Mouse (Mus musculus): ENCODE results near the gene Vmn1r85. TPM values are rescaled to one million over a fixed set of nuclear protein-coding genes. Genes with fewer than 3 reads are reported as not detected.

Gene Vmn1r85
- total RNA-seq, 2 experiments from 2014 or later = not detected

DNA sequence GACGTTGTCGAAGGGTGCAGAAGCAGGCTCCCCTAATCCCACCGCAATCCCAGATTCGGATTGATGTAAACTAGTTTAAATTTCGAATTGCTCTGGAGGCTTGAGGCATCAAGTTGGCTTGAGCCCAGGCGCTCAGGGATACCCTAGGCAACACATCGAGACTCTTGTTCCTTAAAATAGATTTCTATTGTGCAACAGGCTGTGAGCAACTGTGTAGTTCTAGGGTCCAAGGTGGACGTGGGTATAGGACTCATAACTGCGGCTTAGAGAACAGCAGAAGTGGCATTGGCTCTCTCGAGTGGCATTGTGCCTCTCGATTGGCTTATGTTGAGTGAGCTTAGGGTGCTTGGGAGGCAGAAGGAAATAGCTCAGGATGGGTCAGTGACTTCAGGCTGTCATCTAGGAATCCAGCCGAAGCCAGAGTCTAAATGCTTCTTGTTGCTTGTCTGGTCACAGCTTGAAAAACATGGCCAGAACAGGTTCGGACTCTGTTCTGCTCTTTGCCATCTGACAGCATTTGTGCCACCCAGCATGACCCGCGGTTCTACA is 56.3 kb downstream of the Vmn1r85 start:
- DNase-seq (ENCODE audit: low spot score in 2 of 2) = no peak

DNA sequence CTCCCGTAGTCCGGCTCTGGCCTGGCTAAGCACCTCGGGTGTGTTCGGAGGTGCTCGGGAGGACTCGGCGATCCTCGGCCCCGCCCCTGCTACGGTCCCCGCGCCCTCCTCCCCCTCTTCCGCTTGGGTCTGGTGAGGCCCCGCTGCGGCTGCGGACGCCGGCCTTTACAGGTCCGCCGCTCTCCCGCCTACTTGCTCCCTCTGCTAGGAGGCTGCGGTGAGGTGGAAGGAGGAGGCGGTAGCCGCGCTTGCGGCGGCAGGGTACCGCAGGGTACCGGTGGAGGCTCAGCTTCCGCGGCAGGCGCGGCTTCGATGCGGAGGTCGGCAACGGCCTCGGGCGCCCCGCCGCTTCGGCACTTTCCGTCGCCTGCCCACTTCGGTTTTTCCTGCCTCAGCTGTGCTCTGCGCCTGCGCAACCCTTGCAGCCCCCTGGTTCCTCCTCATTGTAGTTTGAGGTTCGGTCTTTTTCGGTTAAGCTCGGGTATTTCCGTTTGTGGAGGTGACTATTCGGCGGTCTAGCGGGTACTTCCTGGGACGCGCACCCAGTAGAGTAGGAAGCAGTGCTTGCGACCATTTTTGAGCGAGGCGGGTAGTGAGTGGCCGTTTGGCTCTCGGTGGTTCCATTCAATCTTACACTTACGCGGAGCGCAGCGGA is 56.9 kb downstream of the Vmn1r85 start, which contains the start of gene Ube2m:
Gene Ube2m, minus strand, starts transcription at position 375 of the 655 bp plus-strand sequence.
- DNase-seq (ENCODE audit: low spot score in 2 of 2) = peak; percentile 100

DNA sequence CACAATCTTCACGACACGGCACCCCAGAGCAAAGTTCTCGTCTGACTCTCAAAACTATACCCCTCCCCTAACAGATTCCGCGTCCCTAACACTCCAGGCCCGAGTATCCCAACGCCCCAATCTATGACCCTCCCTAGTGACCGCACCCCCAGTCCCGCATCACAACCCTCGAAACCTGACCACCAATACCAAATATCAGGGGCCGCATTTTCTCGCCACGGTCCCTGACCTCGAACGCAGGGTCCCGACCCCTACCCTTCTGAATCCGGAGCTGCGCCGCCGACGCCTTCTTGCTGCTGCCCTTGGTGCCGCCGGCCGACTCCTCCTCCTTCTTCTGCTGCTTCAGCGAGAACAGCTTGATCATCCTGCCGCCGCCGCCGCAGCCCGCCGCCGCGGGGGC is 57.6 kb downstream of the Vmn1r85 start:
- peak in 1 of 2 experiments; percentile 56 for DNase-seq (ENCODE audit: low spot score in 2 of 2)

GRCm38 (mm10) chr7:13036806-13037205 is 58.2 kb downstream of the Vmn1r85 start:
- no peak for DNase-seq (ENCODE audit: low spot score in 2 of 2)

- peak in 1 of 2 experiments; percentile 35 for DNase-seq (ENCODE audit: low spot score in 2 of 2)
Measured at GRCm38 (mm10) chr7:13035211-13035855, 59.6 kb downstream of the Vmn1r85 start.

DNA sequence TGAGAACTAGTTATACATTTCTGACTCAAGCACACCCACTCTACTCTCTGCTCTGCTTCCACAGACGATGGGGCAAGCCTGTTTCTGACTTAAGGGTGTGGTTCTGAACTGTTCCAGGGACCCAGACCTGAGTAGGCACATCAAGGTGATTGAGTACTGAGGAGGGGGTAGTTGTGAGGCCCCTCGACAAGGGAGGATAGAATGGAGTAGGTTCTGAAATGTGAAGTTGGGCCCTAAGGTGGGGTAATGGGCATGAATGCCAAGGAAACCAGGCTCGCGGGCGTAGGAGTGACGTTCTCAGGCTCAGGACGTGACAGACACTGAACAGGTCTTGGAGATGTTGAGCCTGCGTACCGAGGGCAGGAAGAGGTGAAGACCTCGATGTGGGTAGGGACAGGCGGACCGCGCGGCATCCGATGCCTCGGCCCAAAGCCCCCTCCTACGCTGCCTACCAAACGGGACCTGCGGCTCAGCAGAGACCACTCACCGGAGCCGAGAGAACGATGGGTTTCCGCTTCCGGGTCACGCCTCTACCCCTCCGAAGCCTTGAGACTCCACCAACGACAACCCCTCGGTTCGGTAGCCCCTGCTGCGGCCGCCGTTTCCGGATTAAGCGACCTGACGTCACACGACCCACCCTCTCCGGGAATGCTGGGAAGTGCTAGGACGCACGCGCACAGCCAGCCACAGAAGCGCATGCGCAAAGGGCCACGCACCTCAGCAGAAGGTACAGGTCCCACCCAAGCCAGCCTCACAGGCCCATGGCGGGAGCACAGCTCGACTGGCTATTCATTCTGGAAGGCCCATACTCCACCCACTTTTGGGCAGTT is 60.6 kb downstream of the Vmn1r85 start, which contains the start of gene Chmp2a:
Gene Chmp2a, minus strand, starts transcription at position 660 of the 830 bp plus-strand sequence.
- peak; percentile 98 for DNase-seq (ENCODE audit: low spot score in 2 of 2)

DNA sequence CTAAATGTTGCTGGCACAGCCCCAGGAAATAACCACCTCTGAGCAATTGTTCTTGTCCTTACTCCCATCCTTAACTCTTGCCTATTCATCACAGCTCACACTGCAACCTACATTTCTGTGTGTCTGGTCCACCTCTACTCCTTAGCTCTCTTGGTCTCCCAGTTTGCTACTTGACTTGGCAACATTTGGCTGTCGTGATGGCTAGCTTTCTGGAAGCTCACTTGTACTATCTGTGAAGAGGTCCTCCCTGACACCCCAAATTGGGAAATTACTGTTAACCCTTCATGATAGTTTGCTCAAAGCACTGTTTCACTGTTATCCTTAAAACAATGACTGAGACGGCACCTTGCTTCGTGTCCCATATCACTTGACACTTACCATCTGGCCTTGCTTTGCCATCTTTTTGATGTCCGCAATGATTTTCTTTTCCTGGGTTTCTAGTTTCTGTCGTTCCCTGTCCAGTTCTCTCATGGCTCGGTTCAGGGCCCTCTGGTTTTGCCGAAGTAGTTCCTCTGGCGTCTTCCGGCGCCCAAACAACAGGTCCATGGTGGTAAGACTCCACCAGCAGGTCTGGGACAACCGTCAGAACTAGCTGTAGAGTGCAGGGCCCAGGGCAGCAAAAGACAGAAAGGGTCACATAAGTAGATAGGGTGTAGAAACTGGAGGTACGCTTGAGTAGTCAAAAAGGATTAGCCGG is 61.4 kb downstream of the Vmn1r85 start:
- DNase-seq (ENCODE audit: low spot score in 2 of 2) = peak in 1 of 2 experiments; percentile 22

Other genes with a start within 250 kb of the Vmn1r85 start
- gene Zfp128, start 214.0 kb downstream of the Vmn1r85 start, total RNA-seq (2021) = 1 to 10 TPM; 6.0 to 8.9 TPM
- gene Zscan22, start 197.4 kb downstream of the Vmn1r85 start, total RNA-seq (2021) = 10 to 100 TPM; 12.1 to 13.1 TPM
- 100 to 1,000 TPM; 535 to 542 TPM for gene Rps5, start 172.9 kb downstream of the Vmn1r85 start, total RNA-seq (2021)
- gene Rnf225, start 167.8 kb downstream of the Vmn1r85 start, total RNA-seq (2021) = 1 to 10 TPM; 1.2 TPM
- gene Zfp324, start 129.3 kb downstream of the Vmn1r85 start, total RNA-seq (2021) = 10 to 100 TPM; 14.7 to 15.7 TPM
- 1 to 10 TPM; 7.1 to 7.7 TPM for gene Zfp446, start 117.3 kb downstream of the Vmn1r85 start, total RNA-seq (2021)
- not detected for gene Slc27a5, start 97.0 kb downstream of the Vmn1r85 start, total RNA-seq (2021)
- gene Trim28, start 96.1 kb downstream of the Vmn1r85 start, total RNA-seq (2021) = 100 to 1,000 TPM; 279 to 301 TPM
- 10 to 100 TPM; 25.8 to 27.3 TPM for gene Zbtb45, start 85.1 kb downstream of the Vmn1r85 start, total RNA-seq (2021)
- 100 to 1,000 TPM; 133 to 151 TPM for gene Chmp2a, start 60.4 kb downstream of the Vmn1r85 start, total RNA-seq (2021)
- 100 to 1,000 TPM; 198 to 220 TPM for gene Ube2m, start 56.9 kb downstream of the Vmn1r85 start, total RNA-seq (2021)
- gene Mzf1, start 40.4 kb downstream of the Vmn1r85 start, total RNA-seq (2021) = 10 to 100 TPM; 14.3 to 17.7 TPM
- gene Vmn1r86, start 24.7 kb upstream of the Vmn1r85 start, total RNA-seq (2021) = not detected
- gene Vmn1r87, start 45.0 kb upstream of the Vmn1r85 start, total RNA-seq (2021) = not detected
- under 1 TPM; 0.11 to 0.25 TPM for gene Vmn1r88, start 64.4 kb upstream of the Vmn1r85 start, total RNA-seq (2021)
- not detected for gene Vmn1r89, start 117.8 kb upstream of the Vmn1r85 start, total RNA-seq (2021)
- 10 to 100 TPM; 11.0 to 14.7 TPM for gene Lig1, start 182.1 kb upstream of the Vmn1r85 start, total RNA-seq (2021)
- gene Zswim9, start 183.5 kb upstream of the Vmn1r85 start, total RNA-seq (2021) = 10 to 100 TPM; 11.4 to 12.8 TPM
- 1 to 10 TPM in 1 of 2 experiments, under 1 TPM in 1; 0.21 to 1.1 TPM for gene Pla2g4c, start 229.5 kb upstream of the Vmn1r85 start, total RNA-seq (2021)

All from layer of hippocampus, postnatal 10 days (tissue).